Mouse (Mus musculus) megakaryocyte, embryonic 14.5 days (primary cell): ENCODE measurements around the gene Kcnh2. TPM values are rescaled to one million over a fixed set of nuclear protein-coding genes. Genes with fewer than 3 reads are reported as not detected.
"Not testable (repeated sequence)": the region's sequence is repeated elsewhere in the genome, so short reads cannot be mapped to it uniquely, and the experiment has no call there.

Experiments
- H3K27me3 ChIP-seq: replicated peaks from 2 replicates; pipeline ENCODE3; 2012; ENCODE audit warnings: inconsistent platforms
- H3K36me3 ChIP-seq: replicated peaks from 2 replicates; pipeline ENCODE3; 2012; ENCODE audit warnings: low read length, inconsistent platforms, mixed read lengths
- H3K4me1 ChIP-seq: 2 replicates; pipeline ENCODE4 v1.6.1; 2012; ENCODE audit warnings: inconsistent platforms
- H3K4me3 ChIP-seq: replicated peaks from 2 replicates; pipeline ENCODE3; 2012; ENCODE audit warnings: moderate library complexity, mild to moderate bottlenecking, inconsistent platforms
- H3K9me3 ChIP-seq: 2 replicates; pipeline ENCODE4 v1.6.1; 2012; ENCODE audit warnings: inconsistent platforms
- FLI1 ChIP-seq: IDR thresholded peaks from 2 replicates; pipeline ENCODE4 v1.6.1; 2012; ENCODE audit warnings: low read length, inconsistent platforms, mixed read lengths
- GATA1 ChIP-seq: IDR thresholded peaks from 3 replicates; pipeline ENCODE4 v1.6.1; 2012; ENCODE audit warnings: mixed read lengths, low read length, inconsistent platforms, borderline replicate concordance
- polyA plus RNA-seq: library from polyadenylated mRNA; stranded (reverse); fragments of >175 nt; gene quantifications from 2 replicates; pipeline ENCODE4 v1.2.3, GENCODE M21; 2012; ENCODE audit warnings: low replicate concordance; ENCODE audit not compliant: insufficient read depth

Gene Kcnh2
- 0.10 TPM in 1 of 2 replicates, not detected in the other for polyA plus RNA-seq

- no peaks in the 10 kb centered on the region for H3K36me3 ChIP-seq
- TF ChIP-seq GATA1 (no peak), FLI1 (no peak)
- peaks cover 96% of the 10 kb centered on the region for H3K27me3 ChIP-seq
- H3K4me1 ChIP-seq = peaks cover 25% of the 10 kb centered on the region
- no peaks in the 10 kb centered on the region for H3K9me3 ChIP-seq
- H3K4me3 ChIP-seq = peak within 1 kb of the TSS; percentile 81
These were observed at the start of gene Kcnh2 for GRCm38 (mm10) chr5:24351278-24351677. Gene Kcnh2, minus strand, starts transcription at chr5:24351604.

- Histone ChIP-seq H3K36me3 (peaks cover 49% of the 10 kb centered on the region), H3K4me1 (peaks cover 26% of the 10 kb centered on the region), H3K27me3 (peaks cover 32% of the 10 kb centered on the region), H3K4me3 (no peak overlapping the region), H3K9me3 (no peaks in the 10 kb centered on the region)
- TF ChIP-seq GATA1 = no peak
- no peak for TF ChIP-seq FLI1
These were observed 49.0 kb upstream of the Kcnh2 start for GRCm38 (mm10) chr5:24400362-24400761.

- H3K36me3 ChIP-seq = peaks cover 49% of the 10 kb centered on the region
- H3K4me3 ChIP-seq = no peak overlapping the region
- TF ChIP-seq GATA1 (no peak), FLI1 (no peak)
- peaks cover 32% of the 10 kb centered on the region for H3K27me3 ChIP-seq
- peaks cover 23% of the 10 kb centered on the region for H3K4me1 ChIP-seq
- no peaks in the 10 kb centered on the region for H3K9me3 ChIP-seq
These were observed 48.3 kb upstream of the Kcnh2 start for GRCm38 (mm10) chr5:24399686-24400085.

GRCm38 (mm10) chr5:24396254-24396653 lies 44.9 kb upstream of the Kcnh2 start:
- H3K9me3 ChIP-seq, H3K4me3 ChIP-seq: not testable (repeated sequence)
- Histone ChIP-seq H3K27me3 (peaks cover 15% of the 10 kb centered on the region), H3K4me1 (peaks cover 38% of the 10 kb centered on the region), H3K36me3 (peaks cover 16% of the 10 kb centered on the region)

- Histone ChIP-seq H3K27me3 (peaks cover 3% of the 10 kb centered on the region), H3K9me3 (no peaks in the 10 kb centered on the region), H3K36me3 (no peaks in the 10 kb centered on the region), H3K4me3 (peak overlapping the region; percentile 94), H3K4me1 (peaks cover 51% of the 10 kb centered on the region)
- TF ChIP-seq GATA1 (no peak), FLI1 (no peak)
These were observed 42.9 kb upstream of the Kcnh2 start for GRCm38 (mm10) chr5:24394165-24394894.

- Histone ChIP-seq H3K4me3 (peak within 1 kb of the TSS; percentile 94), H3K27me3 (peaks cover 6% of the 10 kb centered on the region), H3K9me3 (no peaks in the 10 kb centered on the region), H3K36me3 (no peaks in the 10 kb centered on the region), H3K4me1 (peaks cover 54% of the 10 kb centered on the region)
- TF ChIP-seq FLI1 = no peak
- TF ChIP-seq GATA1 = no peak
These were observed 42.1 kb upstream of the Kcnh2 start, which contains the start of gene Abcb8 for GRCm38 (mm10) chr5:24393392-24393997. Gene Abcb8, plus strand, starts transcription at chr5:24393663.

GRCm38 (mm10) chr5:24392724-24393123 lies 41.3 kb upstream of the Kcnh2 start:
- Histone ChIP-seq H3K27me3 (peaks cover 11% of the 10 kb centered on the region), H3K9me3 (no peaks in the 10 kb centered on the region), H3K4me3 (no peak overlapping the region), H3K36me3 (no peaks in the 10 kb centered on the region), H3K4me1 (peaks cover 57% of the 10 kb centered on the region)
- no peak for TF ChIP-seq GATA1
- no peak for TF ChIP-seq FLI1

GRCm38 (mm10) chr5:24391864-24392263 lies 40.5 kb upstream of the Kcnh2 start, which contains the start of gene Atg9b:
Gene Atg9b, minus strand, starts transcription at chr5:24392143.
- H3K4me3 ChIP-seq = no peak within 1 kb of the TSS
- H3K36me3 ChIP-seq = no peaks in the 10 kb centered on the region
- TF ChIP-seq FLI1 = no peak
- no peak for TF ChIP-seq GATA1
- peaks cover 66% of the 10 kb centered on the region for H3K4me1 ChIP-seq
- H3K9me3 ChIP-seq = no peaks in the 10 kb centered on the region
- peaks cover 19% of the 10 kb centered on the region for H3K27me3 ChIP-seq

GRCm38 (mm10) chr5:24389658-24390020 lies 38.2 kb upstream of the Kcnh2 start:
- TF ChIP-seq GATA1 (no peak), FLI1 (no peak)
- Histone ChIP-seq H3K4me1 (peaks cover 76% of the 10 kb centered on the region), H3K36me3 (peaks cover 13% of the 10 kb centered on the region), H3K27me3 (peaks cover 38% of the 10 kb centered on the region), H3K4me3 (peak overlapping the region; percentile 80), H3K9me3 (no peaks in the 10 kb centered on the region)

GRCm38 (mm10) chr5:24389011-24389657 lies 37.7 kb upstream of the Kcnh2 start:
- Histone ChIP-seq H3K4me3 (peak overlapping the region; percentile 93), H3K27me3 (peaks cover 41% of the 10 kb centered on the region), H3K4me1 (peaks cover 78% of the 10 kb centered on the region), H3K9me3 (no peaks in the 10 kb centered on the region), H3K36me3 (peaks cover 13% of the 10 kb centered on the region)
- TF ChIP-seq FLI1 = no peak
- no peak for TF ChIP-seq GATA1
